Comparison of ENCODE assay signal across 8 mouse cellular contexts in genomic region chr5:64802795-64803719, GRCm38 (mm10). TPM values are rescaled to one million over a fixed set of nuclear protein-coding genes. Genes with fewer than 3 reads are reported as not detected.
DNase-seq lines count a peak whose midpoint lies in the region; ATAC-seq and TF ChIP-seq lines count a peak whose summit lies in the region.

Gene Klf3 (plus strand): TSS chr5:64803388.

- TF ChIP-seq CTCF in heart, adult 2 months (IDR thresholded peaks at IDR 0.05) = peak; percentile 51
- no peak for TF ChIP-seq CTCF in kidney, adult 2 months (conservative IDR thresholded peaks at IDR 0.05; ENCODE audit: insufficient read depth, insufficient read length, low read depth, low read length)

- peak; percentile 20 for DNase-seq in 3T3-L1 (ENCODE audit: low read depth, low spot score)
- peak; percentile 98 for DNase-seq in adrenal gland, postnatal 36 days
- DNase-seq in heart, adult 2 months = peak; percentile 95 to 99
- peak; percentile 97 for DNase-seq in kidney, adult 2 months
- DNase-seq in limb, embryonic 14.5 days (ENCODE audit: low spot score) = peak; percentile 88
- DNase-seq in spleen, postnatal 10 days (ENCODE audit: low spot score in 2 of 2) = peak; percentile 94 to 95

- WGBS in embryonic facial prominence, embryonic 13.5 days = 0% methylated on average over 85 of the region's 116 CpGs
- under 1% methylated on average over 102 of the region's 116 CpGs for WGBS in heart, adult 2 months
- under 1% methylated on average over 93 of the region's 116 CpGs for WGBS in kidney, adult 2 months
- under 1% methylated on average over 50 of the region's 116 CpGs for WGBS in limb, embryonic 14.5 days
- 0% methylated on average over 50 of the region's 116 CpGs for WGBS in midbrain, embryonic 16.5 days

- peak; percentile 84 for TF ChIP-seq POLR2A in heart, adult 2 months (IDR thresholded peaks at IDR 0.05; ENCODE audit: insufficient read depth, low read depth, low read length)
- TF ChIP-seq POLR2A in kidney, adult 2 months (IDR thresholded peaks at IDR 0.05; ENCODE audit: low read depth, low read length) = peak; percentile 86
- TF ChIP-seq POLR2A in limb, embryonic 14.5 days (IDR thresholded peaks at IDR 0.05; ENCODE audit: borderline replicate concordance, extremely low read depth, insufficient read depth, insufficient read length) = peak; percentile 74; the same call in 1 of the 2 replicates

- H3K9me3 ChIP-seq in embryonic facial prominence, embryonic 13.5 days = 0 out of 2 replicates have a peak, but pooled peaks cover 3% of the 10 kb centered on the region
- 0 out of 2 replicates have a peak, but pooled peaks cover 3% of the 10 kb centered on the region for H3K9me3 ChIP-seq in limb, embryonic 14.5 days (ENCODE audit: control insufficient read depth, low read length)
- H3K9me3 ChIP-seq in midbrain, embryonic 16.5 days (replicated peaks; ENCODE audit: control insufficient read depth, low read length, poor library complexity, severe bottlenecking) = no peaks in the 10 kb centered on the region

- H3K9ac ChIP-seq in embryonic facial prominence, embryonic 13.5 days = peak within 1 kb of the TSS; percentile 96
- H3K9ac ChIP-seq in heart, adult 2 months (ENCODE audit: low read depth, low read length) = peak within 1 kb of the TSS; percentile 99
- peak within 1 kb of the TSS; percentile 95 for H3K9ac ChIP-seq in limb, embryonic 14.5 days (ENCODE audit: low read depth, low read length, severe bottlenecking)
- peak within 1 kb of the TSS; percentile 87 for H3K9ac ChIP-seq in midbrain, embryonic 16.5 days (ENCODE audit: low read depth, low read length)

- H3K27ac ChIP-seq in embryonic facial prominence, embryonic 13.5 days = peak within 1 kb of the TSS; percentile 99
- H3K27ac ChIP-seq in heart, adult 2 months = peak within 1 kb of the TSS; percentile 99
- H3K27ac ChIP-seq in kidney, adult 2 months (ENCODE audit: insufficient read depth, low read depth, low read length) = peak within 1 kb of the TSS; percentile 99
- peak within 1 kb of the TSS; percentile 97 for H3K27ac ChIP-seq in limb, embryonic 14.5 days (replicated peaks; ENCODE audit: low read depth, low read length)
- H3K27ac ChIP-seq in midbrain, embryonic 16.5 days (ENCODE audit: low read length) = peak within 1 kb of the TSS; percentile 92

- peaks cover 1% of the 10 kb centered on the region; the same call in 1 of the 2 replicates for H3K79me2 ChIP-seq in heart, adult 2 months (replicated peaks; ENCODE audit: control insufficient read depth, insufficient read depth, low read length)

- intact Hi-C loops in heart, adult 2 months (cut with DNase I) = loop anchor here (2.0 to 5.0 kb wide), 5 partner anchors 100 to 296 kb away; no protein-coding TSS in a partner anchor

- H3K4me2 ChIP-seq in embryonic facial prominence, embryonic 13.5 days = peak within 1 kb of the TSS; percentile 77
- peak within 1 kb of the TSS; percentile 66 for H3K4me2 ChIP-seq in limb, embryonic 14.5 days (replicated peaks; ENCODE audit: low read depth, low read length, severe bottlenecking)
- H3K4me2 ChIP-seq in midbrain, embryonic 16.5 days (ENCODE audit: low read length) = peak within 1 kb of the TSS; percentile 85

- peak within 1 kb of the TSS; percentile 82 for H3K4me3 ChIP-seq in embryonic facial prominence, embryonic 13.5 days
- H3K4me3 ChIP-seq in heart, adult 2 months = peak within 1 kb of the TSS; percentile 58
- H3K4me3 ChIP-seq in kidney, adult 2 months (ENCODE audit: insufficient read depth, low read depth, low read length) = peak within 1 kb of the TSS; percentile 97
- peak within 1 kb of the TSS; percentile 85 for H3K4me3 ChIP-seq in limb, embryonic 14.5 days (replicated peaks; ENCODE audit: low read length)
- peak within 1 kb of the TSS; percentile 81 for H3K4me3 ChIP-seq in midbrain, embryonic 16.5 days (ENCODE audit: low read depth, low read length)

- H3K36me3 ChIP-seq in embryonic facial prominence, embryonic 13.5 days = no peaks in the 10 kb centered on the region
- H3K36me3 ChIP-seq in heart, adult 2 months (ENCODE audit: control insufficient read depth, insufficient read depth, low read length) = peaks cover 10% of the 10 kb centered on the region
- H3K36me3 ChIP-seq in kidney, adult 2 months (ENCODE audit: control insufficient read depth, insufficient read depth, low read length) = no peaks in the 10 kb centered on the region
- H3K36me3 ChIP-seq in limb, embryonic 14.5 days (ENCODE audit: control insufficient read depth, insufficient read depth, low read length) = no peaks in the 10 kb centered on the region
- no peaks in the 10 kb centered on the region for H3K36me3 ChIP-seq in midbrain, embryonic 16.5 days (ENCODE audit: control insufficient read depth, insufficient read depth, low read length)

- H3K4me1 ChIP-seq in embryonic facial prominence, embryonic 13.5 days = peaks cover 32% of the 10 kb centered on the region
- peaks cover 2% of the 10 kb centered on the region; the same call in 1 of the 2 replicates for H3K4me1 ChIP-seq in heart, adult 2 months (ENCODE audit: control insufficient read depth, insufficient read depth, low read length)
- H3K4me1 ChIP-seq in kidney, adult 2 months (ENCODE audit: control insufficient read depth, insufficient read depth, low read length) = peaks cover 12% of the 10 kb centered on the region
- H3K4me1 ChIP-seq in limb, embryonic 14.5 days (ENCODE audit: control insufficient read depth, insufficient read depth, low read length) = peaks cover 30% of the 10 kb centered on the region
- peaks cover 17% of the 10 kb centered on the region for H3K4me1 ChIP-seq in midbrain, embryonic 16.5 days (ENCODE audit: control insufficient read depth, insufficient read depth, low read length)

- H3K27me3 ChIP-seq in embryonic facial prominence, embryonic 13.5 days = no peaks in the 10 kb centered on the region
- H3K27me3 ChIP-seq in heart, adult 2 months (ENCODE audit: control insufficient read depth, insufficient read depth, low read length) = no peaks in the 10 kb centered on the region
- H3K27me3 ChIP-seq in kidney, adult 2 months (replicated peaks; ENCODE audit: control insufficient read depth, insufficient read depth, low read length) = no peaks in the 10 kb centered on the region
- no peaks in the 10 kb centered on the region for H3K27me3 ChIP-seq in limb, embryonic 14.5 days (ENCODE audit: control insufficient read depth, insufficient read depth, low read length)
- no peaks in the 10 kb centered on the region for H3K27me3 ChIP-seq in midbrain, embryonic 16.5 days (ENCODE audit: control insufficient read depth, insufficient read depth, low read depth, low read length)

- peak; percentile 92 for ATAC-seq in embryonic facial prominence, embryonic 13.5 days (ENCODE audit: insufficient number of reproducible peaks, insufficient read depth, low FRiP score, low TSS enrichment, low read depth)
- peak; percentile 90 for ATAC-seq in limb, embryonic 14.5 days (ENCODE audit: low FRiP score, low read depth)
- ATAC-seq in midbrain, embryonic 16.5 days = peak; percentile 91

- no peak for TF ChIP-seq EP300 in heart, adult 2 months (IDR thresholded peaks at IDR 0.05; ENCODE audit: insufficient read depth, low read depth, low read length)

RNA-seq across cellular contexts. Expression of gene Klf3, which starts in this region (rescaled TPM):
- total RNA-seq in adrenal gland, postnatal 36 days (2021) = 10 to 100 TPM; 56.1 to 68.3 TPM
- 58.2 and 58.3 TPM in 2 replicates for polyA plus RNA-seq in embryonic facial prominence, embryonic 13.5 days (2015; fragmentation: Nextera tagmentation; extraction: Ambion mirVana)
- total RNA-seq in heart, adult 2 months (2021) = 10 to 100 TPM; 41.4 to 46.6 TPM
- polyA plus RNA-seq in heart, adult 2 months (2012; rRNA removed) = 34.3 and 41.8 TPM in 2 replicates
- 46.9 and 47.0 TPM in 2 replicates for polyA plus RNA-seq in kidney, adult 2 months (2012; rRNA removed)
- polyA plus RNA-seq in limb, embryonic 14.5 days (2012; rRNA removed) = 38.2 and 70.8 TPM in 2 replicates
- 76.0 and 76.7 TPM in 2 replicates for polyA plus RNA-seq in limb, embryonic 14.5 days (2014; fragmentation: Nextera tagmentation; extraction: Ambion mirVana)
- polyA plus RNA-seq in midbrain, embryonic 16.5 days (2015; fragmentation: Nextera tagmentation; extraction: Ambion mirVana) = 19.1 and 25.1 TPM in 2 replicates

Comparison
In these comparisons a context has a peak if more than half of its experiments do, and no peak if none do; other contexts are left out.
1. Peak in every context shown above with its lines: DNase-seq, ATAC-seq, H3K4me3 ChIP-seq and H3K27ac ChIP-seq.
2. DNase-seq: peak in every context shown above with its lines; median percentile 98 in adrenal gland, postnatal 36 days; 97 in heart, adult 2 months; 97 in kidney, adult 2 months; 94 in spleen, postnatal 10 days; 88 in limb, embryonic 14.5 days; 20 in 3T3-L1.